Mouse (Mus musculus): ENCODE results near the gene Fgf8. TPM values are rescaled to one million over a fixed set of nuclear protein-coding genes. Genes with fewer than 3 reads are reported as not detected.

Gene Fgf8
- polyA plus RNA-seq, 1 experiment from 2014 or later: 0.16 TPM

- 91% methylated on average over 7 of the region's 7 CpGs for WGBS
- no peak for ATAC-seq
- Histone ChIP-seq H3K9ac (ENCODE audit: low read depth, low read length) (no peak overlapping the region), H3K4me1 (ENCODE audit: control insufficient read depth, insufficient read depth, low read length) (peaks cover 15% of the 10 kb centered on the region), H3K4me3 (ENCODE audit: low read length) (no peak overlapping the region), H3K27ac (ENCODE audit: low read length) (no peak overlapping the region), H3K27me3 (replicated peaks; ENCODE audit: control insufficient read depth, insufficient read depth, low read length) (no peaks in the 10 kb centered on the region), H3K9me3 (ENCODE audit: control insufficient read depth, low read length) (no peaks in the 10 kb centered on the region), H3K36me3 (ENCODE audit: control insufficient read depth, insufficient read depth, low read length) (peaks cover 23% of the 10 kb centered on the region), H3K4me2 (ENCODE audit: low read depth, low read length) (no peak overlapping the region)
These were observed 9.2 kb upstream of the Fgf8 start for GRCm38 (mm10) chr19:45751881-45752280.

- Histone ChIP-seq H3K9me3 (ENCODE audit: control insufficient read depth, low read length) (no peaks in the 10 kb centered on the region), H3K27ac (ENCODE audit: low read length) (peak within 1 kb of the TSS; percentile 57), H3K9ac (ENCODE audit: low read depth, low read length) (peak within 1 kb of the TSS; percentile 86), H3K4me1 (ENCODE audit: control insufficient read depth, insufficient read depth, low read length) (peaks cover 25% of the 10 kb centered on the region), H3K27me3 (replicated peaks; ENCODE audit: control insufficient read depth, insufficient read depth, low read length) (peaks cover 20% of the 10 kb centered on the region), H3K36me3 (ENCODE audit: control insufficient read depth, insufficient read depth, low read length) (peaks cover 14% of the 10 kb centered on the region), H3K4me3 (ENCODE audit: low read length) (peak within 1 kb of the TSS; percentile 80), H3K4me2 (ENCODE audit: low read depth, low read length) (peak within 1 kb of the TSS; percentile 91)
- ATAC-seq: peak; percentile 84
- WGBS: under 1% methylated on average over 59 of the region's 60 CpGs
These were observed 6.7 kb upstream of the Fgf8 start, which contains the start of gene Npm3 for GRCm38 (mm10) chr19:45749243-45750043. Gene Npm3 (minus strand): TSS chr19:45749591.

- Histone ChIP-seq H3K4me1 (ENCODE audit: control insufficient read depth, insufficient read depth, low read length) (peaks cover 25% of the 10 kb centered on the region), H3K27me3 (replicated peaks; ENCODE audit: control insufficient read depth, insufficient read depth, low read length) (peaks cover 27% of the 10 kb centered on the region), H3K9ac (ENCODE audit: low read depth, low read length) (peak overlapping the region; percentile 86), H3K36me3 (ENCODE audit: control insufficient read depth, insufficient read depth, low read length) (peaks cover 11% of the 10 kb centered on the region), H3K27ac (ENCODE audit: low read length) (no peak overlapping the region; the same call in 1 of the 2 replicates), H3K9me3 (ENCODE audit: control insufficient read depth, low read length) (no peaks in the 10 kb centered on the region), H3K4me3 (ENCODE audit: low read length) (peak overlapping the region; percentile 80), H3K4me2 (ENCODE audit: low read depth, low read length) (peak overlapping the region; percentile 91)
- 3% methylated on average over 33 of the region's 33 CpGs for WGBS
- peak; percentile 43 for ATAC-seq
These were observed 6.1 kb upstream of the Fgf8 start for GRCm38 (mm10) chr19:45748691-45749242.

- WGBS: 46% methylated on average over 9 of the region's 9 CpGs
- Histone ChIP-seq H3K27ac (ENCODE audit: low read length) (no peak overlapping the region), H3K9ac (ENCODE audit: low read depth, low read length) (peak overlapping the region; percentile 86), H3K4me1 (ENCODE audit: control insufficient read depth, insufficient read depth, low read length) (peaks cover 25% of the 10 kb centered on the region), H3K4me3 (ENCODE audit: low read length) (peak overlapping the region; percentile 80), H3K9me3 (ENCODE audit: control insufficient read depth, low read length) (no peaks in the 10 kb centered on the region), H3K36me3 (ENCODE audit: control insufficient read depth, insufficient read depth, low read length) (peaks cover 8% of the 10 kb centered on the region), H3K4me2 (ENCODE audit: low read depth, low read length) (peak overlapping the region; percentile 91), H3K27me3 (replicated peaks; ENCODE audit: control insufficient read depth, insufficient read depth, low read length) (peaks cover 33% of the 10 kb centered on the region)
- ATAC-seq: no peak
These were observed 5.5 kb upstream of the Fgf8 start for GRCm38 (mm10) chr19:45748206-45748605.

- peaks cover 4% of the 10 kb centered on the region for H3K36me3 ChIP-seq (ENCODE audit: control insufficient read depth, insufficient read depth, low read length)
- H3K4me2 ChIP-seq (ENCODE audit: low read depth, low read length): no peak overlapping the region
- H3K4me1 ChIP-seq (ENCODE audit: control insufficient read depth, insufficient read depth, low read length): peaks cover 35% of the 10 kb centered on the region
- no peak overlapping the region for H3K27ac ChIP-seq (ENCODE audit: low read length)
- WGBS: 29% methylated on average over 11 of the region's 11 CpGs
- no peak for ATAC-seq
- peaks cover 42% of the 10 kb centered on the region for H3K27me3 ChIP-seq (replicated peaks; ENCODE audit: control insufficient read depth, insufficient read depth, low read length)
- H3K4me3 ChIP-seq (ENCODE audit: low read length): no peak overlapping the region
- no peaks in the 10 kb centered on the region for H3K9me3 ChIP-seq (ENCODE audit: control insufficient read depth, low read length)
- 0 out of 2 replicates have a peak overlapping the region, but pooled peaks have one; percentile 25 for H3K9ac ChIP-seq (ENCODE audit: low read depth, low read length)
These were observed 4.5 kb upstream of the Fgf8 start for GRCm38 (mm10) chr19:45747028-45747867.

- WGBS: 18% methylated on average over 29 of the region's 29 CpGs
- H3K4me3 ChIP-seq (ENCODE audit: low read length): peak overlapping the region; percentile 3; the same call in 1 of the 2 replicates
- ATAC-seq: peak; percentile 47
- H3K9me3 ChIP-seq (ENCODE audit: control insufficient read depth, low read length): no peaks in the 10 kb centered on the region
- peak overlapping the region; percentile 14 for H3K4me2 ChIP-seq (ENCODE audit: low read depth, low read length)
- peaks cover 51% of the 10 kb centered on the region for H3K27me3 ChIP-seq (replicated peaks; ENCODE audit: control insufficient read depth, insufficient read depth, low read length)
- no peaks in the 10 kb centered on the region for H3K36me3 ChIP-seq (ENCODE audit: control insufficient read depth, insufficient read depth, low read length)
- H3K9ac ChIP-seq (ENCODE audit: low read depth, low read length): no peak overlapping the region
- peaks cover 42% of the 10 kb centered on the region for H3K4me1 ChIP-seq (ENCODE audit: control insufficient read depth, insufficient read depth, low read length)
- no peak overlapping the region for H3K27ac ChIP-seq (ENCODE audit: low read length)
These were observed 3.7 kb upstream of the Fgf8 start for GRCm38 (mm10) chr19:45746153-45747020.

- Histone ChIP-seq H3K9ac (ENCODE audit: low read depth, low read length) (no peak overlapping the region; the same call in 1 of the 2 replicates), H3K27me3 (replicated peaks; ENCODE audit: control insufficient read depth, insufficient read depth, low read length) (peaks cover 58% of the 10 kb centered on the region), H3K4me3 (ENCODE audit: low read length) (peak overlapping the region; percentile 7; the same call in 1 of the 2 replicates), H3K4me2 (ENCODE audit: low read depth, low read length) (peak overlapping the region; percentile 14), H3K4me1 (ENCODE audit: control insufficient read depth, insufficient read depth, low read length) (peaks cover 42% of the 10 kb centered on the region), H3K27ac (ENCODE audit: low read length) (no peak overlapping the region), H3K9me3 (ENCODE audit: control insufficient read depth, low read length) (no peaks in the 10 kb centered on the region), H3K36me3 (ENCODE audit: control insufficient read depth, insufficient read depth, low read length) (no peaks in the 10 kb centered on the region)
- ATAC-seq: no peak
- WGBS: 7% methylated on average over 32 of the region's 32 CpGs
These were observed 2.8 kb upstream of the Fgf8 start for GRCm38 (mm10) chr19:45745344-45746152.

- Histone ChIP-seq H3K36me3 (ENCODE audit: control insufficient read depth, insufficient read depth, low read length) (no peaks in the 10 kb centered on the region), H3K27me3 (replicated peaks; ENCODE audit: control insufficient read depth, insufficient read depth, low read length) (peaks cover 75% of the 10 kb centered on the region), H3K4me3 (ENCODE audit: low read length) (no peak overlapping the region), H3K4me1 (ENCODE audit: control insufficient read depth, insufficient read depth, low read length) (peaks cover 37% of the 10 kb centered on the region), H3K4me2 (ENCODE audit: low read depth, low read length) (no peak overlapping the region), H3K27ac (ENCODE audit: low read length) (no peak overlapping the region), H3K9ac (ENCODE audit: low read depth, low read length) (no peak overlapping the region), H3K9me3 (ENCODE audit: control insufficient read depth, low read length) (no peaks in the 10 kb centered on the region)
- ATAC-seq: no peak
- WGBS: 29% methylated on average over 7 of the region's 7 CpGs
These were observed 904 bp upstream of the Fgf8 start for GRCm38 (mm10) chr19:45743619-45744018.

Data from intestine, embryonic 16.5 days (tissue).